Mouse (Mus musculus) kidney, adult 11 months (tissue): ENCODE data around the gene Ryr1.

ENCODE experiments used
- DNase-seq: peaks from one replicate; pipeline ENCODE4 v3.0.0; 2022

Ryr1 gene

GRCm38 (mm10) chr7:29124970-29125369, at the start of gene Ryr1:
Ryr1 (minus strand) TSS chr7:29125179.
- peak; percentile 13 for DNase-seq

GRCm38 (mm10) chr7:29172390-29173016, 47.5 kb upstream of the Ryr1 start:
- no peak for DNase-seq

- no peak for DNase-seq
Observed at GRCm38 (mm10) chr7:29171562-29172097, 46.7 kb upstream of the Ryr1 start.

- DNase-seq = no peak
Observed at GRCm38 (mm10) chr7:29170755-29171561, 46.0 kb upstream of the Ryr1 start.

GRCm38 (mm10) chr7:29170066-29170754, 45.2 kb upstream of the Ryr1 start, which contains the start of the genes Ggn and Spred3:
Ggn (plus strand) TSS chr7:29170210.
Spred3 (minus strand) TSS chr7:29170411.
- DNase-seq = peak; percentile 88

GRCm38 (mm10) chr7:29169231-29170065, 44.5 kb upstream of the Ryr1 start:
- DNase-seq = peak; percentile 74

GRCm38 (mm10) chr7:29168791-29169230, 43.8 kb upstream of the Ryr1 start:
- DNase-seq = no peak

GRCm38 (mm10) chr7:29168121-29168695, 43.2 kb upstream of the Ryr1 start:
- no peak for DNase-seq

- no peak for DNase-seq
Observed at GRCm38 (mm10) chr7:29167656-29168055, 42.7 kb upstream of the Ryr1 start.

- DNase-seq = peak; percentile 81
Observed at GRCm38 (mm10) chr7:29162750-29163525, 38.0 kb upstream of the Ryr1 start.

- no peak for DNase-seq
Observed at GRCm38 (mm10) chr7:29162294-29162693, 37.3 kb upstream of the Ryr1 start.

GRCm38 (mm10) chr7:29158264-29158663, 33.3 kb upstream of the Ryr1 start:
- no peak for DNase-seq

- peak; percentile 88 for DNase-seq
Observed at GRCm38 (mm10) chr7:29155838-29156782, 31.1 kb upstream of the Ryr1 start, which contains the start of gene Fam98c. Fam98c (minus strand) TSS chr7:29156234.

GRCm38 (mm10) chr7:29155196-29155837, 30.3 kb upstream of the Ryr1 start:
- peak; percentile 87 for DNase-seq

- no peak for DNase-seq
Observed at GRCm38 (mm10) chr7:29154018-29154720, 29.2 kb upstream of the Ryr1 start.

- DNase-seq = no peak
Observed at GRCm38 (mm10) chr7:29151486-29151885, 26.5 kb upstream of the Ryr1 start.

GRCm38 (mm10) chr7:29148771-29149170, 23.8 kb upstream of the Ryr1 start:
- peak; percentile 58 for DNase-seq

GRCm38 (mm10) chr7:29146625-29147367, 21.8 kb upstream of the Ryr1 start:
- DNase-seq = no peak
